Mouse (Mus musculus): ENCODE measurements around the gene Gm49450. TPM values are rescaled to one million over a fixed set of nuclear protein-coding genes. Genes with fewer than 3 reads are reported as not detected.
"Not testable (repeated sequence)": the region's sequence is repeated elsewhere in the genome, so short reads cannot be mapped to it uniquely, and the experiment has no call there.

The Gm49450 gene
- polyA plus RNA-seq, 1 experiment from 2014 or later, result not detected

- Histone ChIP-seq H3K4me3 (no peak overlapping the region), H3K36me3 (replicated peaks) (peaks cover 6% of the 10 kb centered on the region), H3K27me3 (ENCODE audit: poor library complexity, severe bottlenecking) (no peaks in the 10 kb centered on the region), H3K4me1 (peaks cover 14% of the 10 kb centered on the region), H3K27ac (no peak overlapping the region), H3K9me3 (no peaks in the 10 kb centered on the region)
- DNase-seq (ENCODE audit: extremely low spot score, low spot score), result no peak
- 85% methylated on average over 3 of the region's 3 CpGs for WGBS
Observed at GRCm38 (mm10) chr15:98924682-98925081, 28.7 kb downstream of the Gm49450 start.

GRCm38 (mm10) chr15:98923031-98923537 is 30.3 kb downstream of the Gm49450 start:
- H3K9me3 ChIP-seq, result no peaks in the 10 kb centered on the region
- WGBS, result 87% methylated on average over 2 of the region's 2 CpGs
- no peak overlapping the region for H3K4me3 ChIP-seq
- peaks cover 6% of the 10 kb centered on the region for H3K4me1 ChIP-seq
- no peaks in the 10 kb centered on the region for H3K27me3 ChIP-seq (ENCODE audit: poor library complexity, severe bottlenecking)
- H3K27ac ChIP-seq, result no peak overlapping the region
- peaks cover 6% of the 10 kb centered on the region for H3K36me3 ChIP-seq (replicated peaks)
- no peak for DNase-seq (ENCODE audit: extremely low spot score, low spot score)

- Histone ChIP-seq H3K36me3 (replicated peaks) (peaks cover 6% of the 10 kb centered on the region), H3K27ac (no peak overlapping the region), H3K4me3 (no peak overlapping the region), H3K9me3 (no peaks in the 10 kb centered on the region), H3K4me1 (peaks cover 6% of the 10 kb centered on the region), H3K27me3 (ENCODE audit: poor library complexity, severe bottlenecking) (no peaks in the 10 kb centered on the region)
- DNase-seq (ENCODE audit: extremely low spot score, low spot score), result no peak
- 78% methylated on average over 3 of the region's 3 CpGs for WGBS
Observed at GRCm38 (mm10) chr15:98922581-98922980, 30.8 kb downstream of the Gm49450 start.

- Histone ChIP-seq H3K36me3 (replicated peaks) (peaks cover 6% of the 10 kb centered on the region), H3K27me3 (ENCODE audit: poor library complexity, severe bottlenecking) (no peaks in the 10 kb centered on the region), H3K9me3 (no peaks in the 10 kb centered on the region), H3K4me3 (no peak overlapping the region), H3K27ac (no peak overlapping the region), H3K4me1 (peaks cover 14% of the 10 kb centered on the region)
- WGBS, result 82% methylated on average over 5 of the region's 5 CpGs
- DNase-seq (ENCODE audit: extremely low spot score, low spot score), result no peak
Observed at GRCm38 (mm10) chr15:98921510-98921909, 31.8 kb downstream of the Gm49450 start.

- not testable (repeated sequence) for H3K9me3 ChIP-seq; H3K27me3 ChIP-seq (ENCODE audit: poor library complexity, severe bottlenecking); DNase-seq (ENCODE audit: extremely low spot score, low spot score)
- H3K4me3 ChIP-seq, result peak overlapping the region; percentile 95
- peak overlapping the region; percentile 95 for H3K27ac ChIP-seq
- 34% methylated on average over 8 of the region's 8 CpGs for WGBS
- H3K36me3 ChIP-seq (replicated peaks), result peaks cover 21% of the 10 kb centered on the region
- peaks cover 28% of the 10 kb centered on the region for H3K4me1 ChIP-seq
Observed at GRCm38 (mm10) chr15:98918499-98918895, 34.9 kb downstream of the Gm49450 start.

- under 1% methylated on average over 81 of the region's 82 CpGs for WGBS
- H3K4me1 ChIP-seq, result peaks cover 28% of the 10 kb centered on the region
Observed at GRCm38 (mm10) chr15:98917538-98918498, 35.5 kb downstream of the Gm49450 start, which contains the start of gene Lmbr1l. Gene Lmbr1l, minus strand, starts transcription at chr15:98918231.

GRCm38 (mm10) chr15:98917091-98917490 is 36.3 kb downstream of the Gm49450 start:
- H3K27me3 ChIP-seq (ENCODE audit: poor library complexity, severe bottlenecking), result no peaks in the 10 kb centered on the region
- H3K27ac ChIP-seq, result peak overlapping the region; percentile 95
- H3K4me3 ChIP-seq, result peak overlapping the region; percentile 95
- H3K36me3 ChIP-seq (replicated peaks), result peaks cover 35% of the 10 kb centered on the region
- no peaks in the 10 kb centered on the region for H3K9me3 ChIP-seq
- WGBS, result under 1% methylated on average over 14 of the region's 14 CpGs
- H3K4me1 ChIP-seq, result peaks cover 28% of the 10 kb centered on the region
- no peak for DNase-seq (ENCODE audit: extremely low spot score, low spot score)

More at GRCm38 (mm10) chr15:98917538-98918498, 35.5 kb downstream of the Gm49450 start, which contains the start of gene Lmbr1l:
- Histone ChIP-seq H3K4me3 (peak within 1 kb of the TSS; percentile 95), H3K36me3 (replicated peaks) (peaks cover 28% of the 10 kb centered on the region), H3K9me3 (no peaks in the 10 kb centered on the region), H3K27ac (peak within 1 kb of the TSS; percentile 95), H3K27me3 (ENCODE audit: poor library complexity, severe bottlenecking) (no peaks in the 10 kb centered on the region)
- DNase-seq (ENCODE audit: extremely low spot score, low spot score), result peak; percentile 99

- H3K36me3 ChIP-seq (replicated peaks), result peaks cover 46% of the 10 kb centered on the region
- H3K27me3 ChIP-seq (ENCODE audit: poor library complexity, severe bottlenecking), result no peaks in the 10 kb centered on the region
- DNase-seq (ENCODE audit: extremely low spot score, low spot score), result no peak
- H3K9me3 ChIP-seq, result no peaks in the 10 kb centered on the region
- H3K27ac ChIP-seq, result peak overlapping the region; percentile 30; the same call in 1 of the 2 replicates
- peaks cover 28% of the 10 kb centered on the region for H3K4me1 ChIP-seq
- H3K4me3 ChIP-seq, result peak overlapping the region; percentile 95
- 95% methylated on average over 4 of the region's 4 CpGs for WGBS
Observed at GRCm38 (mm10) chr15:98916016-98916415, 37.3 kb downstream of the Gm49450 start.

- Histone ChIP-seq H3K4me3 (no peak overlapping the region), H3K36me3 (replicated peaks) (peaks cover 57% of the 10 kb centered on the region), H3K4me1 (peaks cover 32% of the 10 kb centered on the region), H3K27ac (no peak overlapping the region), H3K9me3 (no peaks in the 10 kb centered on the region), H3K27me3 (ENCODE audit: poor library complexity, severe bottlenecking) (no peaks in the 10 kb centered on the region)
- DNase-seq (ENCODE audit: extremely low spot score, low spot score), result no peak
- WGBS, result 90% methylated on average over 6 of the region's 6 CpGs
Observed at GRCm38 (mm10) chr15:98914903-98915302, 38.4 kb downstream of the Gm49450 start.

- WGBS, result 28% methylated on average over 10 of the region's 10 CpGs
- peaks cover 8% of the 10 kb centered on the region; the same call in 1 of the 2 replicates for H3K4me1 ChIP-seq
- H3K27ac ChIP-seq, result peak overlapping the region; percentile 12; the same call in 1 of the 2 replicates
- H3K4me3 ChIP-seq, result no peak overlapping the region
- H3K36me3 ChIP-seq (replicated peaks), result peaks cover 65% of the 10 kb centered on the region
- peaks cover 12% of the 10 kb centered on the region for H3K27me3 ChIP-seq (ENCODE audit: poor library complexity, severe bottlenecking)
- peak; percentile 66 for DNase-seq (ENCODE audit: extremely low spot score, low spot score)
- H3K9me3 ChIP-seq, result no peaks in the 10 kb centered on the region
Observed at GRCm38 (mm10) chr15:98904692-98905091, 48.7 kb downstream of the Gm49450 start.

GRCm38 (mm10) chr15:98902600-98902999 is 50.8 kb downstream of the Gm49450 start:
- Histone ChIP-seq H3K36me3 (replicated peaks) (peaks cover 44% of the 10 kb centered on the region), H3K4me3 (no peak overlapping the region), H3K27me3 (ENCODE audit: poor library complexity, severe bottlenecking) (peaks cover 33% of the 10 kb centered on the region), H3K27ac (no peak overlapping the region), H3K9me3 (no peaks in the 10 kb centered on the region), H3K4me1 (peaks cover 20% of the 10 kb centered on the region)
- 96% methylated on average over 2 of the region's 2 CpGs for WGBS
- DNase-seq (ENCODE audit: extremely low spot score, low spot score), result no peak

GRCm38 (mm10) chr15:98901530-98901929 is 51.8 kb downstream of the Gm49450 start:
- H3K27ac ChIP-seq, result no peak overlapping the region
- no peaks in the 10 kb centered on the region for H3K9me3 ChIP-seq
- peaks cover 34% of the 10 kb centered on the region for H3K36me3 ChIP-seq (replicated peaks)
- H3K4me3 ChIP-seq, result no peak overlapping the region
- WGBS, result 64% methylated on average over 1 of the region's 1 CpGs
- peaks cover 44% of the 10 kb centered on the region for H3K27me3 ChIP-seq (ENCODE audit: poor library complexity, severe bottlenecking)
- no peak for DNase-seq (ENCODE audit: extremely low spot score, low spot score)
- H3K4me1 ChIP-seq, result peaks cover 27% of the 10 kb centered on the region
